Mouse (Mus musculus) heart, embryonic 11.5 days (tissue): ENCODE results near the gene Tpte. TPM values are rescaled to one million over a fixed set of nuclear protein-coding genes. Genes with fewer than 3 reads are reported as not detected.

Source experiments
- ATAC-seq: fragments of 200-750 bp; cut with Nextera tagmentation; replicated peaks from 2 replicates; pipeline ENCODE4 v1.8.0; 2017; ENCODE audit warnings: moderate library complexity; ENCODE audit not compliant: insufficient number of reproducible peaks, low FRiP score, low TSS enrichment
- H3K27ac ChIP-seq: fragments of 300-500 bp; sonication (generic); 2 replicates; pipeline ENCODE4 v1.5.1; 2014; ENCODE audit warnings: mild to moderate bottlenecking, low read depth, low read length
- H3K27me3 ChIP-seq: fragments of 300-500 bp; sonication (generic); 2 replicates; pipeline ENCODE4 v1.6.1; 2014; ENCODE audit warnings: mild to moderate bottlenecking, low read length, mixed read lengths; ENCODE audit not compliant: control insufficient read depth, insufficient read depth
- H3K36me3 ChIP-seq: fragments of 300-500 bp; sonication (generic); 2 replicates; pipeline ENCODE4 v1.6.1; 2014; ENCODE audit warnings: mild to moderate bottlenecking, low read length, moderate library complexity, mixed read lengths; ENCODE audit not compliant: control insufficient read depth, insufficient read depth
- H3K4me1 ChIP-seq: fragments of 300-500 bp; sonication (generic); 2 replicates; pipeline ENCODE4 v1.6.1; 2014; ENCODE audit warnings: low read length; ENCODE audit not compliant: control insufficient read depth, insufficient read depth
- H3K4me2 ChIP-seq: fragments of 300-500 bp; sonication (generic); 2 replicates; pipeline ENCODE4 v1.6.1; 2014; ENCODE audit warnings: mild to moderate bottlenecking, moderate library complexity
- H3K4me3 ChIP-seq: fragments of 300-500 bp; sonication (generic); 2 replicates; pipeline ENCODE4 v1.5.1; 2014; ENCODE audit warnings: low read depth, low read length
- H3K9ac ChIP-seq: fragments of 300-500 bp; sonication (generic); 2 replicates; pipeline ENCODE4 v1.6.1; 2014; ENCODE audit warnings: mild to moderate bottlenecking, low read depth, low read length, moderate library complexity
- H3K9me3 ChIP-seq: fragments of 300-500 bp; sonication (generic); replicated peaks from 2 replicates; pipeline ENCODE4 v1.6.1; 2016; ENCODE audit warnings: low read length; ENCODE audit not compliant: control insufficient read depth
- WGBS: fragments of 180-500 bp; shearing (Covaris S2); extraction: QIAGEN DNeasy Blood & Tissue Kit; methylation state at CpG from one replicate; pipeline ENCODE4 v1.1.7; 2014; ENCODE audit not compliant: insufficient replicate concordance; 5-methylcytosine and 5-hydroxymethylcytosine counted together
- polyA plus RNA-seq: library from polyadenylated mRNA; unstranded; fragments of >200 nt; fragmentation: Nextera tagmentation; extraction: Ambion mirVana; gene quantifications from 2 replicates; pipeline ENCODE4 v1.2.1, GENCODE M21; 2014

Gene Tpte
- polyA plus RNA-seq, 1 experiment from 2014 or later, result not detected

DNA sequence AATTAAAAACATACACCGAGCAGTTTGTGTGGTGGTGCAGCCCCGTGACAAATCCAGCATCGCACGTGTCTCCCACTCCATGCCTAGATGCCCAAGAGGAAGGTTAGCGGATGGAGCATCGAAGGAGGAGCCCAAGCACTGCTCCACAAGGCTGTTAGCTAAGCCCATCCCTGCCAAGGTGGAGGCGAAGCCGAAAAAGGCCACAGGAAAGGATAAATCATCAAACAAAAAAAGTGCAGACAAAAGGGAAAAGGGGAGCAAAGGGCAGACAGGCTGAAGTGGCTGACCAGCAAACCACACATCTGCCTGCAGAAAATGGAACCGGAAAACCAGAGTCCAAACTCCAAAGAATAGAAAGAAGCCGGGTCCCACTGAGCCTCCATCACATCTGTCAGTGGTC, 23.8 kb downstream of the Tpte start:
- Histone ChIP-seq H3K36me3 (no peaks in the 10 kb centered on the region), H3K4me1 (no peaks in the 10 kb centered on the region), H3K9ac (no peak overlapping the region), H3K27me3 (no peaks in the 10 kb centered on the region), H3K4me3 (no peak overlapping the region), H3K9me3 (no peaks in the 10 kb centered on the region), H3K4me2 (no peak overlapping the region), H3K27ac (no peak overlapping the region)
- 74% methylated on average over 10 of the region's 10 CpGs for WGBS
- no peak for ATAC-seq

DNA sequence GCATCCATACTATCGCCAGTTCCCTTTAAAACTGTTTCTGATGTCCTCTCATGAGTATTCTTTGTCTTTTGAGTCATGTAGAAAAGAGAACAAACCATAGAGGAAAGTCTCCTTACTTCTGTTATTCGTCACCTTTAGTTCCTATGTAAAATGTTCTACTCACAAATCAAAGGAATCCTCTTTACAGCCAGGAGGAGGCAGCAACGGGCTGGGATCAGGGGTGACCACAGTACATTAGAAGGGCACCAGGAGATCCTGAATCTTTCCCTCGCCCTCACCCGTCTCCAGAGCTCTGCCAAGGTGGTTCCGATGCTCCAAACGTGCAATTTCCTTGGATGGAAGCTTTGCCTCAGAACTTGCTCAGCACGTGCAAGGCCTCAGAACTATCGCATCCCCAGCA, 28.2 kb downstream of the Tpte start:
- WGBS, result 63% methylated on average over 9 of the region's 9 CpGs
- H3K9ac ChIP-seq, result no peak overlapping the region
- no peaks in the 10 kb centered on the region for H3K36me3 ChIP-seq
- H3K4me2 ChIP-seq, result no peak overlapping the region
- H3K27me3 ChIP-seq, result no peaks in the 10 kb centered on the region
- H3K4me1 ChIP-seq, result no peaks in the 10 kb centered on the region
- H3K27ac ChIP-seq, result no peak overlapping the region
- H3K9me3 ChIP-seq, result no peaks in the 10 kb centered on the region
- H3K4me3 ChIP-seq, result no peak overlapping the region
- no peak for ATAC-seq

DNA sequence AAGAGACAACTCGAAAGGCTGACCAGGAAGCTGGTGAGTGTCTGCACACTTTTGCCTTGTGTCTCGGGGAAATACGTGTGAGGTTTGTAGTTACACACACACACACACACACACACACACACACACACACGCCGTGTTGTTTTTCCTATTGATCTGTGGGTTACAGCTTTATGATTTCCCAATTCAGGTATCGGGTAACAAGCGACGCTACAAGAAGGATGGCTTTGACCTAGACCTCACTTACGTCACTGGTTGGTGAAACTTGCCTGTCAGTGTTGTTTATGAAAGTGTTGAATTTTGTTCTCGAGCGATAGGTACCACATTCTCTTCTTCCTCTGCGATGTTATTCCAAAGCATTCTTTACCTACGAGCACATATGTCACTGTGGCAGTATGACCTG, 52.2 kb downstream of the Tpte start:
- H3K9ac ChIP-seq, result no peak overlapping the region
- H3K4me1 ChIP-seq, result no peaks in the 10 kb centered on the region
- no peak overlapping the region for H3K27ac ChIP-seq
- H3K9me3 ChIP-seq, result no peaks in the 10 kb centered on the region
- no peak overlapping the region for H3K4me3 ChIP-seq
- H3K4me2 ChIP-seq, result no peak overlapping the region
- WGBS, result 85% methylated on average over 13 of the region's 13 CpGs
- H3K27me3 ChIP-seq, result no peaks in the 10 kb centered on the region
- no peak for ATAC-seq
- no peaks in the 10 kb centered on the region for H3K36me3 ChIP-seq

DNA sequence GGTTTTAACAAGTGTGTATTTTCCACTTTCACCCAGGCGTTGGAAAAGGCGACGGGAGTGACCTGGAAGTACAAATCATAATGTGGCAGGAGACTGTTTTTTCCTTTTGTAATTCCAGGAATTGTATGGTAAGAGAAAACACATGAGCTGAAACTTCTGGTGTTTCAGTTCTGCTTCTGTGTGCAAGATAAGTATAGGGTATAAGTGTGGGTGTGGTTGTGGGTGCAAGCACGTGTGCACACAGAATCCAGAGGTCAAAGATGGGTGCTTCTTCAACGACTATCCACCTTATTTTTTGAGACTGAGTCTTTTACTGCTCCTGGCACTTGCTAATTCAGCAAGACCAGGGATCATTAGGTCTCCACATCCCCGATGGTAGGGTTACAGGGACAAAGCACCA, 76.1 kb downstream of the Tpte start:
- no peak overlapping the region for H3K27ac ChIP-seq
- no peaks in the 10 kb centered on the region for H3K9me3 ChIP-seq
- H3K4me2 ChIP-seq, result no peak overlapping the region
- H3K4me3 ChIP-seq, result no peak overlapping the region
- WGBS, result 80% methylated on average over 6 of the region's 6 CpGs
- no peaks in the 10 kb centered on the region for H3K4me1 ChIP-seq
- no peaks in the 10 kb centered on the region for H3K36me3 ChIP-seq
- no peak overlapping the region for H3K9ac ChIP-seq
- no peak for ATAC-seq
- H3K27me3 ChIP-seq, result no peaks in the 10 kb centered on the region

DNA sequence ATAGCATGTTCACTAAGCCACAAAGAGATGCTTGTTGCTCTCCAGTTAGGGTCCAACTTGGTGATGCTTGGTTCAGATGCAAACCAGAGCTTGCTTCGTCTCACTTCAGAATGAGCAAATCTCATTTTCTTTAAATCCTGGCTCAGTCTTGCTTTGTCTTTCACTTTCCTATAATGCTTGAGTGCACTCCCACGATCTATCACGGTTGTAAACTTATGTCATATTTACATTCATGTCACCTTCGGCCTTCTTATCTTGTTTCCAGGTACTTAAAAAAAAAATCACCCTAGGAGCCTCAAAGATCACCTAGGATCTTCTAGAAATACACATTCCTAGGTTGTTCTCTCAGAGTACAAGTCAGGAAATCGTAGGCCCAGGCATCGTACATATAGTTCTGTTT, 76.6 kb downstream of the Tpte start:
- 83% methylated on average over 6 of the region's 6 CpGs for WGBS
- H3K9ac ChIP-seq, result no peak overlapping the region

DNA sequence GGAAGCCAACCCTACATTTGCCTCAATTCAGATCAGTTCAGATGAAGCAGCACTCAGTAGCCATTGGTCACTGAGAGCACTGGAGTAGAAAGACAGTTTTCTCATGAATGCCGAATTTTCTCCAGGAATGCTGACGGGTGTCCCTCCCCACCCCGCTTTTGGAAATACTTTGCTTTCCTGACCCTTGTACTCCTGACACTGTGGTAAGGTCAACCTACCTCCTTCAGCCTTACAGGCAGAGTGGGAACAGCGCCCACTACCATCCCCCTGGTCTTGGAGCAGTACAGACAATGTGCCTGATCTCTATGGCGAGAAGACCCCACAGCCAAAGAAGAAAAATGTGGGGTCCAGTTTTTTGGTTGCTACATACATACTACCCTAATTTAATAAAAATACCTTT, 93.1 kb downstream of the Tpte start:
- Histone ChIP-seq H3K9ac (no peak overlapping the region), H3K4me3 (no peak overlapping the region), H3K27ac (no peak overlapping the region), H3K36me3 (peaks cover 2% of the 10 kb centered on the region; the same call in 1 of the 2 replicates), H3K4me2 (no peak overlapping the region), H3K9me3 (no peaks in the 10 kb centered on the region), H3K27me3 (no peaks in the 10 kb centered on the region), H3K4me1 (no peaks in the 10 kb centered on the region)
- WGBS, result 83% methylated on average over 5 of the region's 5 CpGs
- ATAC-seq, result no peak

More for the DNA sequence above, 76.6 kb downstream of the Tpte start:
- Histone ChIP-seq H3K4me3 (no peak overlapping the region), H3K27ac (no peak overlapping the region), H3K4me2 (no peak overlapping the region), H3K27me3 (no peaks in the 10 kb centered on the region), H3K9me3 (no peaks in the 10 kb centered on the region), H3K4me1 (no peaks in the 10 kb centered on the region), H3K36me3 (no peaks in the 10 kb centered on the region)
- ATAC-seq, result no peak

DNA sequence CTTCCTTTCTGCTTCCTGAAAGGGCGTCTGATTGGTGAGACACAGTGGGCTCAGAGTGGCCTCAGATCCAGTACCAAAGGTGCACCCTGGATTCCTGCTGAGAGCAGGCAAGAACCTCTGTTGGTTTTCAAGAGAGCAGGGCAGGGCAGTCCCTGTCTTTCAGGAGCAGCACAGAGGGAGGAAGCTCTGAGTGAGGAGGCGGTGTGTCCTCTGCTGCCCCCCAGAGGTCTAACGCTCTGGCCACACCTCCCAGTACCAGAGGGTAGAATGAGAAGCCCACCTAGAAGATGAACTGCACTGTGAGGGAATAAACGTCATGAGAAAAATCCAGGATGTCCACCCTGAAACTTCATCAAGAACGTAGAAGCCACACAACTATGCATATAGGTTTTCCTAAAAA, 93.7 kb downstream of the Tpte start:
- H3K27me3 ChIP-seq, result no peaks in the 10 kb centered on the region
- H3K4me1 ChIP-seq, result no peaks in the 10 kb centered on the region
- H3K4me3 ChIP-seq, result no peak overlapping the region
- 0 out of 2 replicates have a peak, but pooled peaks have one; percentile 72 for ATAC-seq
- H3K9me3 ChIP-seq, result no peaks in the 10 kb centered on the region
- H3K9ac ChIP-seq, result no peak overlapping the region
- H3K36me3 ChIP-seq, result peaks cover 6% of the 10 kb centered on the region; the same call in 1 of the 2 replicates
- H3K27ac ChIP-seq, result no peak overlapping the region
- no peak overlapping the region for H3K4me2 ChIP-seq
- 42% methylated on average over 5 of the region's 5 CpGs for WGBS

DNA sequence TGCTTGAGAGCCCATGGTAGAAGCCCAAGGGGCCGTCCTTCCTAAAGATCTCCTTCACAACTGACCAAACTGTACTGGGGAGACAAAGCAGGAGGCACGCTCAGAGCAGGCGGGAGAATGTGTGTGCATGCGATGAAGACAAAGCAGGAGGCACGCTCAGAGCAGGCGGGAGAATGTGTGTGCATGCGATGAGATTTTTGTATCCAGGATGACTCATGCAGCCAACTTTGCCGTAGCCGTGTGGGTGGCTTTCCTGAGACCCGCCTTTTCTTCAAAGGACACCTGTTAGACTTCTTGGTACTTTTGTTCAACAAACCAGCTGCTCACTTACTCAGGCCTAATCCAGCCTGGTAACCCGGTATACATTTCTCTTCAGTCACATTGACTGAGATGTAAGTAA, 97.7 kb downstream of the Tpte start:
- Histone ChIP-seq H3K9ac (no peak overlapping the region), H3K4me2 (no peak overlapping the region), H3K4me1 (no peaks in the 10 kb centered on the region), H3K4me3 (no peak overlapping the region), H3K36me3 (peaks cover 11% of the 10 kb centered on the region; the same call in 1 of the 2 replicates), H3K9me3 (no peaks in the 10 kb centered on the region), H3K27me3 (no peaks in the 10 kb centered on the region), H3K27ac (no peak overlapping the region)
- WGBS, result 91% methylated on average over 11 of the region's 11 CpGs
- no peak for ATAC-seq

DNA sequence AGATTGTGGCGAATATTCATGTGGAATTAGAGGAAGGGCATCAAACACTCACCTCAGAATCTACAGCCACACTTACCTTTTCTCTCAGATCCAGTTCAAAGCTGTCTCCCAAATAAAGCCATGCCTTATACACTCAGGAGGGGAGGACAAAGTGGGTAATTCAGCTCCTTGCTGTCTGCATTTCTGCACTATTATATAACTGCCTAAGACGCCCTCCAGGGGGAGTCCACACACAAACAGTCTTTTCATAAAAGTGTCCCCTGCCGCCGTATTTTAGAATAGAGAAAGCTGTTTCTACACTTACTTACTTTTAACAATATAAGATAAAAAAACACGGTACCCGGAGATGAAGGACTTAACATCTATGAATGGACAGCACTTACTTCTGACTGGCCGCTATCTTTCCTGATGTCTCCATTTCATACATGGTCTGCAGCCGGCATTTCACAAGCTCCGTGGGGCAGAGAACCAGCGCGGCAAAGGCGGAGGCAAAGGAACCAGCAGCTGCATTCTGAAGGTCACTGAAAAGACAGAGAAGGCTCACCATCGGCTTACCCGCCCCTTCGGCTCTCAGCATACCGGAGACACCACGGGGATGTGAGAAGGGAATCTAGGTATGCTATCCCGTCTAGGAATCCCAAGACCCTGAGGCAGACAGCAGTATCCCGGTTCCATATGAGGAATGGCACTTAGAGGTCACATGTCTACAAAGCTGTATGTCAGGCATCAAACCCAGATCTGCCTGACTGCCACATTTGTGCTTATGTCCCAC, 99.8 kb downstream of the Tpte start:
- no peak overlapping the region for H3K27ac ChIP-seq
- no peaks in the 10 kb centered on the region for H3K4me1 ChIP-seq
- H3K4me2 ChIP-seq, result no peak overlapping the region
- no peak overlapping the region for H3K4me3 ChIP-seq
- peaks cover 11% of the 10 kb centered on the region; the same call in 1 of the 2 replicates for H3K36me3 ChIP-seq
- 79% methylated on average over 19 of the region's 19 CpGs for WGBS
- H3K27me3 ChIP-seq, result no peaks in the 10 kb centered on the region
- ATAC-seq, result no peak
- H3K9ac ChIP-seq, result no peak overlapping the region
- H3K9me3 ChIP-seq, result no peaks in the 10 kb centered on the region
